In the genomic region with DNA sequence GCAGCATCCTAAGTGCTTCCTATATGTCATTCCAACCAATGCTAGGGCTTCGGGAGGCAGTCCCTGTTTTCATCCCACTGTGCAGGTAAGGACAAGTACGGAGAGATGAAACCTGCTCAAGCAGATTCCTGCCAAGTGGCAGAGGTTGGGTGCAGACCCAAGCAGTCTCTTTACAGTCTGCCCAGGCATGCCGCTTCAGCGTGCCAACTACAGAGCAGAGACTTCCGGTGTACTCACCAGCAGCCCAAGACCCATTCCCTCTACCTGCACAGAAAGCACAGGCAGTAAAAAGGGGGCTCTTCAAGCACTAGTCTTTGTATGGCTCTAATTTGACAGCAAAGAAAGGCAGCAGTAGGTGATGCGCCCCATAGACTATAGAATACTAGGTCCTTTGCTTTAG, we compare ENCODE assay signal across 8 mouse cellular contexts. TPM values are rescaled to one million over a fixed set of nuclear protein-coding genes. Genes with fewer than 3 reads are reported as not detected.
A peak's percentile ranks its signal among the peaks of the same experiment; 100 is the strongest.
DNase-seq lines count a peak whose midpoint lies in the region; ATAC-seq and TF ChIP-seq lines count a peak whose summit lies in the region.

No protein-coding gene starts in this region.

- DNase-seq in left cerebral cortex, adult 2 months (ENCODE audit: extremely low spot score in 1 of 2, low spot score in 2 of 2) = no peak
- DNase-seq in left cerebral cortex, adult 8-10 months (ENCODE audit: low spot score in 2 of 2) = no peak
- no peak for DNase-seq in forebrain, embryonic 10.5 days (ENCODE audit: extremely low spot score, low spot score)
- no peak for DNase-seq in adrenal gland, adult 2 months
- no peak for DNase-seq in gastrocnemius, postnatal 4 days (ENCODE audit: low spot score in 2 of 2)
- DNase-seq in adrenal gland, postnatal 4 days (ENCODE audit: low spot score in 2 of 2) = no peak

- intact Hi-C loops in left cerebral cortex, adult 2 months (cut with DNase I) = loop anchor here (5.0 kb wide), 1 partner anchor 52 kb away; the partner anchor contains the start of gene Arhgef11

- WGBS in forebrain, embryonic 10.5 days = 85% methylated on average over 6 of the region's 6 CpGs
- 83% methylated on average over 6 of the region's 6 CpGs for WGBS in intestine, postnatal 0 days
- WGBS in neural tube, embryonic 14.5 days = 73% methylated on average over 6 of the region's 6 CpGs

- no peaks in the 10 kb centered on the region for H3K27me3 ChIP-seq in forebrain, embryonic 10.5 days (ENCODE audit: poor library complexity, severe bottlenecking)
- H3K27me3 ChIP-seq in intestine, postnatal 0 days (replicated peaks; ENCODE audit: control insufficient read depth, insufficient read depth, low read length) = no peaks in the 10 kb centered on the region
- no peaks in the 10 kb centered on the region for H3K27me3 ChIP-seq in neural tube, embryonic 14.5 days (ENCODE audit: control insufficient read depth, insufficient read depth, low read length)

- no peak overlapping the region for H3K9ac ChIP-seq in intestine, postnatal 0 days (ENCODE audit: low read depth, low read length)
- H3K9ac ChIP-seq in neural tube, embryonic 14.5 days (replicated peaks; ENCODE audit: low read depth, low read length) = peak overlapping the region; percentile 44

- H3K4me2 ChIP-seq in intestine, postnatal 0 days (replicated peaks; ENCODE audit: low read depth) = peak overlapping the region; percentile 44; the same call in 1 of the 2 replicates
- H3K4me2 ChIP-seq in neural tube, embryonic 14.5 days (ENCODE audit: low read depth, low read length) = peak overlapping the region; percentile 57

- peak overlapping the region; percentile 78 for H3K27ac ChIP-seq in left cerebral cortex, adult 2 months
- peak overlapping the region; percentile 88 for H3K27ac ChIP-seq in forebrain, embryonic 10.5 days
- H3K27ac ChIP-seq in intestine, postnatal 0 days (ENCODE audit: low read depth, low read length) = no peak overlapping the region
- H3K27ac ChIP-seq in neural tube, embryonic 14.5 days (ENCODE audit: low read depth, low read length) = peak overlapping the region; percentile 95

- no peaks in the 10 kb centered on the region for H3K36me3 ChIP-seq in forebrain, embryonic 10.5 days (replicated peaks)
- no peaks in the 10 kb centered on the region for H3K36me3 ChIP-seq in intestine, postnatal 0 days (ENCODE audit: control insufficient read depth, insufficient read depth)
- H3K36me3 ChIP-seq in neural tube, embryonic 14.5 days (ENCODE audit: control insufficient read depth, insufficient read depth, low read length) = no peaks in the 10 kb centered on the region

- H3K9me3 ChIP-seq in forebrain, embryonic 10.5 days = no peaks in the 10 kb centered on the region
- no peaks in the 10 kb centered on the region for H3K9me3 ChIP-seq in intestine, postnatal 0 days (ENCODE audit: control insufficient read depth)
- H3K9me3 ChIP-seq in neural tube, embryonic 14.5 days (ENCODE audit: control insufficient read depth, low read length) = no peaks in the 10 kb centered on the region

- peaks cover 19% of the 10 kb centered on the region for H3K4me1 ChIP-seq in forebrain, embryonic 10.5 days
- peaks cover 7% of the 10 kb centered on the region; the same call in 1 of the 2 replicates for H3K4me1 ChIP-seq in intestine, postnatal 0 days (replicated peaks; ENCODE audit: control insufficient read depth, insufficient read depth, low read length)
- H3K4me1 ChIP-seq in neural tube, embryonic 14.5 days (ENCODE audit: control insufficient read depth, insufficient read depth, low read length) = peaks cover 6% of the 10 kb centered on the region; the same call in 1 of the 2 replicates

- TF ChIP-seq CTCF in left cerebral cortex, adult 2 months (IDR thresholded peaks at IDR 0.05) = no peak
- TF ChIP-seq CTCF in intestine, postnatal 0 days (IDR thresholded peaks at IDR 0.05; ENCODE audit: low read depth) = no peak

- ATAC-seq in intestine, postnatal 0 days = no peak
- peak; percentile 30 for ATAC-seq in neural tube, embryonic 14.5 days (ENCODE audit: low read depth)

- H3K4me3 ChIP-seq in left cerebral cortex, adult 2 months = peak overlapping the region; percentile 35; the same call in 1 of the 2 replicates
- H3K4me3 ChIP-seq in forebrain, embryonic 10.5 days = peak overlapping the region; percentile 35
- H3K4me3 ChIP-seq in intestine, postnatal 0 days (ENCODE audit: low read depth, low read length) = no peak overlapping the region
- peak overlapping the region; percentile 34 for H3K4me3 ChIP-seq in neural tube, embryonic 14.5 days (ENCODE audit: low read depth, low read length)

RNA-seq across cellular contexts. Expression of gene Etv3, which starts 40.4 kb away (rescaled TPM):
- 10 to 100 TPM; 27.1 to 28.9 TPM for total RNA-seq in left cerebral cortex, adult 2 months (2021)
- 10 to 100 TPM; 24.1 to 26.8 (median 24.7) TPM for total RNA-seq in left cerebral cortex, adult 8-10 months (2022)
- polyA plus RNA-seq in forebrain, embryonic 10.5 days (2016; fragmentation: Nextera tagmentation; extraction: Ambion mirVana) = 10.9 and 11.0 TPM in 2 replicates
- 9.5 and 11.2 TPM in 2 replicates for polyA plus RNA-seq in intestine, postnatal 0 days (2015; fragmentation: Nextera tagmentation; extraction: Ambion mirVana)
- polyA plus RNA-seq in neural tube, embryonic 14.5 days (2014; fragmentation: Nextera tagmentation; extraction: Ambion mirVana) = 7.3 and 7.8 TPM in 2 replicates
- 10 to 100 TPM; 19.4 to 25.8 TPM for total RNA-seq in adrenal gland, adult 2 months (2021)
- 10.8 and 11.2 TPM in 2 replicates for polyA plus RNA-seq in adrenal gland, adult 2 months (2012; rRNA removed)
- 10 to 100 TPM; 14.3 to 15.3 TPM for total RNA-seq in gastrocnemius, postnatal 4 days (2021)
- 10 to 100 TPM; 26.2 TPM for total RNA-seq in adrenal gland, postnatal 4 days (2021)

RNA-seq across cellular contexts. Expression of gene Arhgef11, which starts 51.7 kb away (rescaled TPM):
- 10 to 100 TPM; 60.2 to 60.3 TPM for total RNA-seq in left cerebral cortex, adult 2 months (2021)
- total RNA-seq in left cerebral cortex, adult 8-10 months (2022) = 10 to 100 TPM; 49.1 to 60.9 (median 52.4) TPM
- 14.9 and 15.6 TPM in 2 replicates for polyA plus RNA-seq in forebrain, embryonic 10.5 days (2016; fragmentation: Nextera tagmentation; extraction: Ambion mirVana)
- polyA plus RNA-seq in intestine, postnatal 0 days (2015; fragmentation: Nextera tagmentation; extraction: Ambion mirVana) = 6.5 and 7.6 TPM in 2 replicates
- polyA plus RNA-seq in neural tube, embryonic 14.5 days (2014; fragmentation: Nextera tagmentation; extraction: Ambion mirVana) = 27.1 and 28.6 TPM in 2 replicates
- total RNA-seq in adrenal gland, adult 2 months (2021) = 10 to 100 TPM; 38.0 to 40.0 TPM
- 27.7 and 33.0 TPM in 2 replicates for polyA plus RNA-seq in adrenal gland, adult 2 months (2012; rRNA removed)
- total RNA-seq in gastrocnemius, postnatal 4 days (2021) = 10 to 100 TPM; 22.6 to 24.3 TPM
- total RNA-seq in adrenal gland, postnatal 4 days (2021) = 10 to 100 TPM; 43.7 to 44.7 TPM
